Mouse (Mus musculus) CD4-positive naive resting alpha-beta T cell, adult 57 days (primary cell): ENCODE results near the gene Gm3755. TPM values are rescaled to one million over a fixed set of nuclear protein-coding genes. Genes with fewer than 3 reads are reported as not detected.

Experiments used
- total RNA-seq: library from RNA; stranded (reverse); gene quantifications from one replicate; pipeline ENCODE4 v1.2.4, GENCODE M21; 2023

The Gm3755 gene
- total RNA-seq = not detected

DNA sequence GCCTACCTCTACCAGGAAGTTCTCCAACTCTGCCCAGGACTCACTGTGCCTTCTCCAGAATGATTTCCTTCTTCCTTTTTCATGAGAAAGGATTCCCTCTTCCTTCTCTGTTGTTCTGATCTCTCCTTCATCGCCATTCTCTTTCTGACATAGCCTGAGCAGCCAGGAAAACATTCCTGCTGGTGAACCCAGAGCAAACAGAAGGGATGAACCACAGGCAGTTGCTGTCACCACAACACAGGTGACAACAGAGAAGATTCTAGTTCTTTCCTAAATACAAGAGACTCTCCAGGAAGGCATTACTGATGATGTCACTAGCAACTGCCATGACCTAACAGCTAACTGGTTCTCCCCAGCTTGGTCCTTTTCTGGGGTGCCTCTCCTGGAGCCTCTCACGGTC, at the start of gene Gm3755:
TSS of gene Gm3755 (minus strand) at position 101 of the 400 bp plus-strand sequence.

DNA sequence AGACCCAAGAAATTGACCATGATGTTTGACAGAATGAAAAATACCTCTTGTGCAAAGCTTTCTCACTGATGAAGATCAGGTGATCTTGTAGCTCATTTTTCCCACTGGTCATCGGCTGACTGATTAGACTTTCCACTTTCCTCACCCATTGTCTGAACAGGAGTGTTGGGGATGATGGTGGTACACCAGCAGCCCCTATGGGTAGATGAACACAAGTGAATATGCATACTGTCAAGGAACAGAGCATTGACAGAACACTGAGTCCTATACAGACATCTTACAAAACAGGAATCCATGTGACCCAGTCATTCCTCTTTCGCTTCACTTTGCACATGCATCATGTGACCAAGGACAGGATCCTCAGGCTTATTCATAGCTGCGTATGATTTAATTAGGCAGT, 32.9 kb upstream of the Gm3755 start, which contains the start of gene Gm3752:
TSS of gene Gm3752 (minus strand) at position 101 of the 400 bp plus-strand sequence.

Other genes with a start within 250 kb of the Gm3755 start
- gene Gm3727, start 186.2 kb downstream of the Gm3755 start, total RNA-seq = not detected
- gene Gm3739, start 135.9 kb downstream of the Gm3755 start, total RNA-seq = 1.2 TPM
- not detected for gene Gm5797, start 118.5 kb downstream of the Gm3755 start, total RNA-seq
- gene Gm8374, start 85.8 kb downstream of the Gm3755 start, total RNA-seq = not detected
- not detected for gene Gm3752, start 32.8 kb upstream of the Gm3755 start, total RNA-seq
- 0.35 TPM for gene Gm3558, start 117.6 kb upstream of the Gm3755 start, total RNA-seq
- gene Gm10338, start 144.7 kb upstream of the Gm3755 start, total RNA-seq = not detected
- not detected for gene Gm10128, start 193.1 kb upstream of the Gm3755 start, total RNA-seq